Mouse (Mus musculus) neural tube, embryonic 15.5 days (tissue): ENCODE measurements around the gene Tcte2. TPM values are rescaled to one million over a fixed set of nuclear protein-coding genes. Genes with fewer than 3 reads are reported as not detected.
"Not testable (repeated sequence)": the region's sequence is repeated elsewhere in the genome, so short reads cannot be mapped to it uniquely, and the experiment has no call there.

Source experiments
- ATAC-seq: fragments of 200-750 bp; cut with Nextera tagmentation; 2 replicates; pipeline ENCODE4 v1.8.0; 2017; ENCODE audit warnings: mild to moderate bottlenecking, moderate TSS enrichment, moderate library complexity; ENCODE audit not compliant: low FRiP score
- H3K27ac ChIP-seq: fragments of 300-500 bp; sonication (generic); replicated peaks from 2 replicates; pipeline ENCODE4 v1.5.1; 2015; ENCODE audit warnings: mild to moderate bottlenecking, inconsistent platforms
- H3K27me3 ChIP-seq: fragments of 300-500 bp; sonication (generic); replicated peaks from 2 replicates; pipeline ENCODE4 v1.6.1; 2015; ENCODE audit warnings: inconsistent platforms
- H3K36me3 ChIP-seq: fragments of 300-500 bp; sonication (generic); 2 replicates; pipeline ENCODE4 v1.6.1; 2015; ENCODE audit warnings: inconsistent platforms
- H3K4me1 ChIP-seq: fragments of 300-500 bp; sonication (generic); 2 replicates; pipeline ENCODE4 v1.6.1; 2015; ENCODE audit warnings: inconsistent platforms
- H3K4me2 ChIP-seq: fragments of 300-500 bp; sonication (generic); 2 replicates; pipeline ENCODE4 v1.6.1; 2015; ENCODE audit warnings: inconsistent platforms, mild to moderate bottlenecking, moderate library complexity
- H3K4me3 ChIP-seq: fragments of 300-500 bp; sonication (generic); replicated peaks from 2 replicates; pipeline ENCODE4 v1.5.1; 2015; ENCODE audit warnings: mild to moderate bottlenecking, inconsistent platforms
- H3K9ac ChIP-seq: fragments of 300-500 bp; sonication (generic); replicated peaks from 2 replicates; pipeline ENCODE4 v1.6.1; 2015; ENCODE audit warnings: mild to moderate bottlenecking, inconsistent platforms
- H3K9me3 ChIP-seq: fragments of 300-500 bp; sonication (generic); replicated peaks from 2 replicates; pipeline ENCODE4 v1.6.1; 2016; ENCODE audit warnings: inconsistent platforms
- WGBS: fragments of 180-500 bp; shearing (Covaris S2); methylation state at CpG from one replicate; pipeline ENCODE4 v1.1.7; 2015; ENCODE audit warnings: mixed read lengths; 5-methylcytosine and 5-hydroxymethylcytosine counted together
- polyA plus RNA-seq: library from polyadenylated mRNA; unstranded; fragments of >200 nt; fragmentation: Nextera tagmentation; extraction: Ambion mirVana; gene quantifications from 2 replicates; pipeline ENCODE4 v1.2.1, GENCODE M21; 2015

Tcte2 gene
- polyA plus RNA-seq = 15.4 and 20.3 TPM in 2 replicates

GRCm38 (mm10) chr17:13761179-13761913 lies at the start of gene Tcte2:
Gene Tcte2, minus strand, starts transcription at chr17:13761825.
- no peaks in the 10 kb centered on the region for H3K36me3 ChIP-seq
- peak within 1 kb of the TSS; percentile 93 for H3K4me3 ChIP-seq
- WGBS = under 1% methylated on average over 74 of the region's 74 CpGs
- H3K9ac ChIP-seq = peak within 1 kb of the TSS; percentile 94
- H3K27me3 ChIP-seq = no peaks in the 10 kb centered on the region
- peak within 1 kb of the TSS; percentile 98 for H3K27ac ChIP-seq
- H3K4me2 ChIP-seq = peak within 1 kb of the TSS; percentile 85
- H3K9me3 ChIP-seq = no peaks in the 10 kb centered on the region
- H3K4me1 ChIP-seq = peaks cover 34% of the 10 kb centered on the region
- ATAC-seq = peak; percentile 26

GRCm38 (mm10) chr17:13806016-13806415 lies 44.4 kb upstream of the Tcte2 start:
- Histone ChIP-seq H3K27me3 (no peaks in the 10 kb centered on the region), H3K36me3 (peaks cover 33% of the 10 kb centered on the region), H3K4me1 (no peaks in the 10 kb centered on the region), H3K4me3 (no peak overlapping the region), H3K4me2 (no peak overlapping the region), H3K27ac (no peak overlapping the region), H3K9ac (no peak overlapping the region), H3K9me3 (no peaks in the 10 kb centered on the region)
- no peak for ATAC-seq
- 96% methylated on average over 1 of the region's 1 CpGs for WGBS

GRCm38 (mm10) chr17:13802836-13803408 lies 41.3 kb upstream of the Tcte2 start:
- H3K4me3 ChIP-seq = no peak overlapping the region
- H3K9me3 ChIP-seq = no peaks in the 10 kb centered on the region
- ATAC-seq = no peak
- H3K36me3 ChIP-seq = peaks cover 19% of the 10 kb centered on the region
- H3K9ac ChIP-seq = no peak overlapping the region
- H3K4me2 ChIP-seq = no peak overlapping the region
- 83% methylated on average over 2 of the region's 2 CpGs for WGBS
- H3K27me3 ChIP-seq = no peaks in the 10 kb centered on the region
- no peak overlapping the region for H3K27ac ChIP-seq
- no peaks in the 10 kb centered on the region for H3K4me1 ChIP-seq

- Histone ChIP-seq H3K36me3 (no peaks in the 10 kb centered on the region), H3K9ac (no peak overlapping the region), H3K27ac (no peak overlapping the region), H3K4me2 (no peak overlapping the region), H3K4me1 (no peaks in the 10 kb centered on the region), H3K4me3 (no peak overlapping the region), H3K27me3 (no peaks in the 10 kb centered on the region), H3K9me3 (no peaks in the 10 kb centered on the region)
- ATAC-seq = no peak
- 74% methylated on average over 1 of the region's 1 CpGs for WGBS
Measured at GRCm38 (mm10) chr17:13797691-13798090, 36.1 kb upstream of the Tcte2 start.

DNA sequence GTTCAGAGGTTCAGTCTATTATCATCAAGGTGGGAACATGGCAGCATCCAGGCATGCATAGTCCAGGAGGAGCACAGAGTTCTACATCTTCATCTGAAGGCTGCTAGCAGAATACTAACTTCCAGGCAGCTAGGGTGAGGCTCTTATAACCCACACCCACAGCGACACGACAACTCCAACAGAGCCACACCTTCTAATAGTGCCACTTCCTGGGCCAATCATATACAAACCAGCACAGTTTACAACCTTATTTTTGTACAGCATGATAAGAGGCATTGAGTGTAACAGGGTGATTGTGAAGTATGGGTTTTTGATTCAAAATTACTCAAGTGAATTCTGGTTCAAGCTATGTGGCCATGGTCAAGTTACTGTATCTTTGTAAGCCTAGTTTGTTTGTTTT lies 28.4 kb upstream of the Tcte2 start:
- not testable (repeated sequence) for H3K27me3 ChIP-seq, H3K4me1 ChIP-seq, H3K36me3 ChIP-seq, H3K9ac ChIP-seq, ATAC-seq, H3K27ac ChIP-seq, H3K4me3 ChIP-seq, H3K9me3 ChIP-seq, H3K4me2 ChIP-seq
- WGBS = 88% methylated on average over 2 of the region's 2 CpGs

GRCm38 (mm10) chr17:13783469-13783868 lies 21.8 kb upstream of the Tcte2 start:
- H3K9ac ChIP-seq = no peak overlapping the region
- no peak overlapping the region for H3K27ac ChIP-seq
- H3K4me2 ChIP-seq = no peak overlapping the region
- no peak overlapping the region for H3K4me3 ChIP-seq
- H3K36me3 ChIP-seq = no peaks in the 10 kb centered on the region
- H3K9me3 ChIP-seq = no peaks in the 10 kb centered on the region
- H3K4me1 ChIP-seq = peaks cover 11% of the 10 kb centered on the region
- 88% methylated on average over 1 of the region's 1 CpGs for WGBS
- no peak for ATAC-seq
- no peaks in the 10 kb centered on the region for H3K27me3 ChIP-seq

DNA sequence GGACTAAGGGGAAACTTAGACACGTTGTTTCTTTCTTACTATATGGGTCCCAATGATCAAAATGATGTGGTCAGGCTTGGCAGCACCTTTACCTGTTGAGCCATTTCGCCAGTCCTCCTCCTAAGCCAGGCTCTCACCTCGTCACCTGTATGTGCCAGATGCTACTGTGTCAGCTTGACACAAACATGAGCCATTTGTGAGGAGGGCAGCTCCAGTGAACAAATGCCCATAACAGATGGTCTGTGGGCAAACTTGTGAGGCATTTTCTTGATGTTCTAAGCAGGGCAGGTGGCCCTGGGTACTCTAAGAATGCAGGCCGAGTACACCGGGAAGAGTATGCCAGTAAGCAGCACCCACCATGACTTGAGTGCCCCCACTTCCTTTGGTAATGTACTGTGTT lies 20.3 kb upstream of the Tcte2 start:
- Histone ChIP-seq H3K27ac (no peak overlapping the region), H3K4me1 (peaks cover 11% of the 10 kb centered on the region), H3K9me3 (no peaks in the 10 kb centered on the region), H3K27me3 (no peaks in the 10 kb centered on the region), H3K4me3 (no peak overlapping the region), H3K36me3 (no peaks in the 10 kb centered on the region), H3K4me2 (no peak overlapping the region), H3K9ac (no peak overlapping the region)
- 91% methylated on average over 5 of the region's 5 CpGs for WGBS
- no peak for ATAC-seq

- no peak overlapping the region for H3K27ac ChIP-seq
- no peak overlapping the region for H3K4me3 ChIP-seq
- WGBS = 87% methylated on average over 1 of the region's 1 CpGs
- no peak overlapping the region for H3K4me2 ChIP-seq
- no peak for ATAC-seq
- H3K36me3 ChIP-seq = no peaks in the 10 kb centered on the region
- no peaks in the 10 kb centered on the region for H3K9me3 ChIP-seq
- no peak overlapping the region for H3K9ac ChIP-seq
- H3K27me3 ChIP-seq = no peaks in the 10 kb centered on the region
- H3K4me1 ChIP-seq = no peaks in the 10 kb centered on the region; the same call in 1 of the 2 replicates
Measured at GRCm38 (mm10) chr17:13778865-13779264, 17.2 kb upstream of the Tcte2 start.

DNA sequence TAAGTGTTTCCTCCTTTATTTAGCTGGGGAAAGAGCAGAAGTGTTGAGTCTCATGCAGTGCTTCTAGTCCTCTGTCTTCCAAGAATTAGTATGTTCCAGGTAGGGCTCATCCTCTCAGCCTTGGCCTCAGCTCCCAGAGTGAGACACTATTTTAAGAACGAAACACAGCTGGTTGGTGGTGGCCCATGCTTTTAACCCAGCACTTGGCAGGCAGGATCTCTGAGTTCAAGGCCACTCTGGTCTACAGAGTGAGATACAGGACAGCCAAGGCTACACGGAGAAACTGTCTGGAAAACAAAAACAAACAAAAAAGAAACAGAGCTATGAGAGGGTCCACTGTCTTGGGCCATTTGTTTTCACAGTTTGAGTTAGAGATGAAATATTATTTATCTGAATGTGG lies 16.1 kb upstream of the Tcte2 start:
- no peak overlapping the region for H3K4me2 ChIP-seq
- H3K27ac ChIP-seq = no peak overlapping the region
- no peak overlapping the region for H3K4me3 ChIP-seq
- no peaks in the 10 kb centered on the region for H3K9me3 ChIP-seq
- no peaks in the 10 kb centered on the region for H3K4me1 ChIP-seq
- ATAC-seq = no peak
- H3K36me3 ChIP-seq = no peaks in the 10 kb centered on the region
- WGBS = 92% methylated on average over 2 of the region's 2 CpGs
- no peak overlapping the region for H3K9ac ChIP-seq
- H3K27me3 ChIP-seq = no peaks in the 10 kb centered on the region

- Histone ChIP-seq H3K27ac (no peak overlapping the region), H3K9ac (no peak overlapping the region), H3K36me3 (no peaks in the 10 kb centered on the region), H3K4me1 (peaks cover 11% of the 10 kb centered on the region; the same call in 1 of the 2 replicates), H3K27me3 (no peaks in the 10 kb centered on the region), H3K4me3 (no peak overlapping the region), H3K4me2 (no peak overlapping the region), H3K9me3 (no peaks in the 10 kb centered on the region)
- ATAC-seq = no peak
- 93% methylated on average over 3 of the region's 3 CpGs for WGBS
Measured at GRCm38 (mm10) chr17:13769256-13769655, 7.6 kb upstream of the Tcte2 start.

DNA sequence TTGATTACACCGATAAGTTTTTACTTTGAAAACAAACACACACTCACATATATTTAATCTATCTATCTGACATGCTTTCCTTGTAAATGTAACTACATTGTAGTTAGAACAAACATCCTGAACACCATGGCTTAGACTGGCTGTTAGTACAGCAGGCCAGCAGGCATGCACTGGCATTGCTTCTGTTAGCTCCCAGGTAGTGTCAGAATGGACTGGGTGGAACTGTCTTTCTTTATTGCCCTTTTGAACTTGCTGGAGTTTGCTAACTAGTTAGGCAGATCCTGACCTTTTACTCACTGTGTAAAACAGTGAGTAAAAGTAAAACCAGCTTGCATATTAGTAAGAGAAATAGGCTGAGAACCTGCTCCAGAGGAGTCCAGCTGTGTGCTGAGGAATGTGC lies 6.9 kb upstream of the Tcte2 start:
- WGBS = 95% methylated on average over 1 of the region's 1 CpGs

GRCm38 (mm10) chr17:13764911-13765310 lies 3.3 kb upstream of the Tcte2 start:
- H3K4me1 ChIP-seq = peaks cover 20% of the 10 kb centered on the region
- H3K36me3 ChIP-seq, H3K9me3 ChIP-seq, H3K27me3 ChIP-seq, H3K4me3 ChIP-seq, ATAC-seq, H3K9ac ChIP-seq, H3K4me2 ChIP-seq, H3K27ac ChIP-seq: not testable (repeated sequence)
- WGBS = 80% methylated on average over 2 of the region's 2 CpGs

More for the DNA sequence above, 6.9 kb upstream of the Tcte2 start:
- ATAC-seq = no peak
- no peak overlapping the region for H3K9ac ChIP-seq
- H3K36me3 ChIP-seq = no peaks in the 10 kb centered on the region
- no peaks in the 10 kb centered on the region for H3K9me3 ChIP-seq
- H3K4me2 ChIP-seq = no peak overlapping the region
- H3K27me3 ChIP-seq = no peaks in the 10 kb centered on the region
- no peak overlapping the region for H3K27ac ChIP-seq
- no peak overlapping the region for H3K4me3 ChIP-seq
- H3K4me1 ChIP-seq = peaks cover 11% of the 10 kb centered on the region; the same call in 1 of the 2 replicates
